8 mouse cellular contexts compared by ENCODE assay signal in genomic region chr4:62621880-62622675, GRCm38 (mm10).
DNase-seq lines count a peak whose midpoint lies in the region; ATAC-seq and TF ChIP-seq lines count a peak whose summit lies in the region.

No protein-coding gene starts in this region.

- peak; percentile 46 for TF ChIP-seq CTCF in heart, adult 2 months (IDR thresholded peaks at IDR 0.05)

- no peaks in the 10 kb centered on the region for H3K27me3 ChIP-seq in heart, adult 2 months (ENCODE audit: control insufficient read depth, insufficient read depth, low read length)
- no peaks in the 10 kb centered on the region for H3K27me3 ChIP-seq in forebrain, embryonic 15.5 days

- peak overlapping the region; percentile 59 for H3K4me3 ChIP-seq in heart, adult 2 months
- no peak overlapping the region for H3K4me3 ChIP-seq in forebrain, embryonic 15.5 days

- peak; percentile 68 to 69 for DNase-seq in heart, adult 2 months
- DNase-seq in heart, postnatal 36 days: no peak
- DNase-seq in kidney, postnatal 10 days: peak; percentile 75
- DNase-seq in neural tube, embryonic 10.5 days (ENCODE audit: extremely low spot score, low spot score): peak; percentile 37
- no peak for DNase-seq in adrenal gland, postnatal 36 days
- no peak for DNase-seq in frontal cortex, adult 2 months (ENCODE audit: extremely low spot score in 1 of 2, low spot score in 1 of 2)
- no peak for DNase-seq in ovary, adult 18-20 months (ENCODE audit: low spot score)

- intact Hi-C loops in heart, adult 2 months (cut with DNase I): loop anchor here (1.0 kb wide), 1 partner anchor 73 kb away; no protein-coding TSS in a partner anchor
- intact Hi-C loops in heart, postnatal 36 days (cut with DNase I): loop anchor here (2.0 kb wide), 1 partner anchor 21 kb away; no protein-coding TSS in a partner anchor

- TF ChIP-seq POLR2A in heart, adult 2 months (IDR thresholded peaks at IDR 0.05; ENCODE audit: insufficient read depth, low read depth, low read length): no peak; the same call in 1 of the 2 replicates

- WGBS in heart, adult 2 months: 38% methylated on average over 14 of the region's 14 CpGs
- WGBS in forebrain, embryonic 15.5 days: 84% methylated on average over 14 of the region's 14 CpGs

- ATAC-seq in forebrain, embryonic 15.5 days (replicated peaks): no peak

- H3K27ac ChIP-seq in heart, adult 2 months: peak overlapping the region; percentile 97
- peak overlapping the region; percentile 17; the same call in 1 of the 2 replicates for H3K27ac ChIP-seq in forebrain, embryonic 15.5 days (replicated peaks)

- no peaks in the 10 kb centered on the region for H3K9me3 ChIP-seq in forebrain, embryonic 15.5 days

- peak; percentile 47; the same call in 1 of the 2 replicates for TF ChIP-seq EP300 in heart, adult 2 months (IDR thresholded peaks at IDR 0.05; ENCODE audit: insufficient read depth, low read depth, low read length)

- peak overlapping the region; percentile 72 for H3K9ac ChIP-seq in heart, adult 2 months (ENCODE audit: low read depth, low read length)
- no peak overlapping the region for H3K9ac ChIP-seq in forebrain, embryonic 15.5 days (replicated peaks)

- H3K79me2 ChIP-seq in heart, adult 2 months (replicated peaks; ENCODE audit: control insufficient read depth, insufficient read depth, low read length): no peaks in the 10 kb centered on the region

- peaks cover 19% of the 10 kb centered on the region for H3K4me1 ChIP-seq in heart, adult 2 months (ENCODE audit: control insufficient read depth, insufficient read depth, low read length)
- peaks cover 45% of the 10 kb centered on the region for H3K4me1 ChIP-seq in forebrain, embryonic 15.5 days

- peaks cover 5% of the 10 kb centered on the region for H3K36me3 ChIP-seq in heart, adult 2 months (ENCODE audit: control insufficient read depth, insufficient read depth, low read length)
- H3K36me3 ChIP-seq in forebrain, embryonic 15.5 days: no peaks in the 10 kb centered on the region

- H3K4me2 ChIP-seq in forebrain, embryonic 15.5 days (replicated peaks): no peak overlapping the region

Comparison
In these comparisons a context has a peak if more than half of its experiments do, and no peak if none do; other contexts are left out.
1. DNase-seq: peak in heart, adult 2 months (2 of 2), kidney, postnatal 10 days (single experiment) and neural tube, embryonic 10.5 days (single experiment); none in heart, postnatal 36 days (0 of 2), adrenal gland, postnatal 36 days (0 of 2), frontal cortex, adult 2 months (0 of 2) and ovary, adult 18-20 months (single experiment).